Mouse (Mus musculus): ENCODE data around the gene Defb25.

GRCm38 (mm10) chr2:152639406-152640113 lies 16.7 kb upstream of the Defb25 start:
- TF ChIP-seq POLR2A (IDR thresholded peaks at IDR 0.05; ENCODE audit: low read depth, low read length) (no peak), CTCF (IDR thresholded peaks at IDR 0.05; ENCODE audit: borderline replicate concordance, insufficient read depth, low read length) (no peak)

All from embryonic fibroblast, embryonic 13.5 days (primary cell).